Mouse (Mus musculus): ENCODE data around the gene Cacng4.

Cacng4 gene

GRCm38 (mm10) chr11:107720264-107721021 lies 73.9 kb downstream of the Cacng4 start:
- DNase-seq (ENCODE audit: low spot score in 2 of 2), result no peak

GRCm38 (mm10) chr11:107716332-107716938 lies 77.9 kb downstream of the Cacng4 start, which contains the start of gene Cacng1:
Gene Cacng1, minus strand, starts transcription at chr11:107716522.
- no peak for DNase-seq (ENCODE audit: low spot score in 2 of 2)

- no peak for DNase-seq (ENCODE audit: low spot score in 2 of 2)
Observed at GRCm38 (mm10) chr11:107714368-107714767, 80.0 kb downstream of the Cacng4 start.

- DNase-seq (ENCODE audit: low spot score in 2 of 2), result no peak
Observed at GRCm38 (mm10) chr11:107710379-107710778, 84.0 kb downstream of the Cacng4 start.

GRCm38 (mm10) chr11:107707897-107708610 lies 86.3 kb downstream of the Cacng4 start:
- DNase-seq (ENCODE audit: low spot score in 2 of 2), result no peak

DNA sequence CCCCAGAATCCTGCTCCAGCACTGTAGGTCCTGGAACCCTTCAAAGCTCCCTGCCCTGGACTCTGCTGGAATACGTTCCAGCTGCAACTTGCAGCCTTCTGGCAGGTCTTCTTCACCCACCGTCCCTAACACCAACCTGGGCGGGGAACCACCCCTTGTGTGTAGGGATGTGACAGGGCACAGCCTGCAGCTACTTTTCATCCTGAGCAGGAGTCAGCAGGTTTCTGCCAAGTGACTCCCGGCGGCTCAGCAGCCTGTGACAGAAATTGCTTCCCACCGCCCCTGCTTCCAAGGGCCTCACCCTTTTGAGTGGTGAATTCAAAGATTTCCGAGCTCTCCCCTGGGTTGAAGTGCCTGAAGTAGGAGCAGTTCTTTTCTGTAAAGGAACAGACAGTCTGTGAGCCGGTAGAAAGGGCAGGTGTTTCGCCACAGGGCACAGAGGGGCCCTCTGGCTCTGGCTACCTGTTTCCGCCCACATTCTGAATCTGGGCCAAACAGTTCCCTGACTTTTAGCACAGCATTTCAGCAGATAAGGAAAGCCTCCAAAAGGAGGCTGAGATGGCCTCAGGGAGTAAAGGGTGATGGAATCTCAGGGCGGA lies 88.8 kb downstream of the Cacng4 start:
- no peak for DNase-seq (ENCODE audit: low spot score in 2 of 2)

DNA sequence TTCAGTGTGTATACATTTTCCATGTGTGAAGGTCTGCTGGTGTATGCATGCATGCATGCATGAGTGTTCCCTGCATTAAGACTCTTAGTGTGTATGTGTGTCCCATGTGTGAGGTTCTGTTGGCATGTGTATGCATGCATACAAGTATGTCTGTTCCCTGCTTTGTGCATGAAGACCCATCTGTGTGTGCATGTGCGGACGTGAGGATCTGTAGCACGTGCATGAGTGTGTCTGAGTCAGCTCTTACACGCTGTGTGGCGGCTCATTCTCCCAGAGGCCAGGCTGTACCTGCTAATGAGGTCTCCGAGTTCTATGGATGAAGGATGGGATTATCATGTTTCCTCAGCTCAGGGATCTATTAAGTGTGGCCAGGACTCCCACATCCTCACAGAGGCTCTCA lies 89.3 kb downstream of the Cacng4 start:
- DNase-seq (ENCODE audit: low spot score in 2 of 2), result no peak

- peak in 1 of 2 experiments; percentile 28 for DNase-seq (ENCODE audit: low spot score in 2 of 2)
Observed at GRCm38 (mm10) chr11:107703272-107704134, 90.9 kb downstream of the Cacng4 start.

- no peak for DNase-seq (ENCODE audit: low spot score in 2 of 2)
Observed at GRCm38 (mm10) chr11:107699967-107700366, 94.4 kb downstream of the Cacng4 start.

DNA sequence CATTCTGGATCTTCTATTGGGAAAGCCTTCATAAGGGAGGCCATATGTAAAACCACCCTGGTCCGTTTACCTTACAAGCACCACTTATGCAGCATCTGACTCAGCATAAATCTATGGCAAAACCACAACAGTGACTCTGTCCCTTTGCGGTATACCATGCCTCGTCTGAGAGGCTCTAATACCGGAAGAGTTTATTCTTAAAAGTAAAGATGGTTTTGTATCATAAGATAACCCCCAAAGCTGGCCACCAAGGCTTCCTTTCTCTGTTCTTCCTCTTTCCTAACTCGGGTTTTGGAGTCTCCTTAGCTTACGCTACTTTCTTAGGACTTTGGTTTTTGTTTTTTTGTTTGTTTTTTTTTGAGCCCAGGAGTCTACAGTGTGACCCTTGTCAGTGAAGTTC lies 101.0 kb downstream of the Cacng4 start:
- no peak for DNase-seq (ENCODE audit: low spot score in 2 of 2)

DNA sequence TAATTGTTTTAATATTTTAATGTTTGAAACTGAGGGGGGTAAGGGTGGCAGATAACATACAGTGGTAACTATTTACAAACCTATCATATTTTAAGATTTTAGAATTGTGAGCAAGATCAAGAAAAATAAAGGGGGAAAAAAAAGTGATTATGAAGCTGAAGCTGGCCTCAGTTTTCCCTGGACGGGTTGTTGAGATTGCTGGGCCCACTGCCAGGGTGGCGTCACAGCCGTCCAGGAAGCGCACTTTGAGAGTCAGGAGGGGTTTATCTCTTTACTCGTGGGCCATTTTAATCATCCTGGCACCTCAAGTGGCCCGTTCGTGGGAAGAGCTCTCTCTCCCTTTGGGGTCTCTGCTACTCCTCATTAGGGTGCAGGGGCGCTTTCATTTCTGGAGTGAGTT lies 102.8 kb downstream of the Cacng4 start:
- no peak for DNase-seq (ENCODE audit: low spot score in 2 of 2)

DNA sequence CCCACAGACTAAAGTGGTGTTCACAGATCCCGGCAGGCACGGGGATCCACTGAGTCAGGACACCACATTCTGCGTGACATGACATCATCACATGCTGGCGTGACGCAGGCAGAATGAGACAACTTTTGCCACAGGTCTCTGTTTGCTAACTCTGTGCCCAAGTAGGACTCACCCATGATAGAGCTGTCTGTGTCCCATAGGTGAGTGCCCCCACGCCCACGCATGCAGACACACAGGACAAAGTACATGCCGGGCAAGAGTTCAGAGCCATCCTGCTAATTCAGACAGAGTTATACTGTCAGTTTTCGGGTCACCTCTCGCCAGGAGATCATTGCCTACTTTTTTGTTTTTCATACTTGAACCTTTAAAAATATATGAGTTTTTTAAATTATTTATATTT lies 105.9 kb downstream of the Cacng4 start:
- DNase-seq (ENCODE audit: low spot score in 2 of 2), result no peak

- no peak for DNase-seq (ENCODE audit: low spot score in 2 of 2)
Observed at GRCm38 (mm10) chr11:107686290-107686689, 108.1 kb downstream of the Cacng4 start.

GRCm38 (mm10) chr11:107683544-107684465 lies 110.6 kb downstream of the Cacng4 start:
- DNase-seq (ENCODE audit: low spot score in 2 of 2), result no peak

DNA sequence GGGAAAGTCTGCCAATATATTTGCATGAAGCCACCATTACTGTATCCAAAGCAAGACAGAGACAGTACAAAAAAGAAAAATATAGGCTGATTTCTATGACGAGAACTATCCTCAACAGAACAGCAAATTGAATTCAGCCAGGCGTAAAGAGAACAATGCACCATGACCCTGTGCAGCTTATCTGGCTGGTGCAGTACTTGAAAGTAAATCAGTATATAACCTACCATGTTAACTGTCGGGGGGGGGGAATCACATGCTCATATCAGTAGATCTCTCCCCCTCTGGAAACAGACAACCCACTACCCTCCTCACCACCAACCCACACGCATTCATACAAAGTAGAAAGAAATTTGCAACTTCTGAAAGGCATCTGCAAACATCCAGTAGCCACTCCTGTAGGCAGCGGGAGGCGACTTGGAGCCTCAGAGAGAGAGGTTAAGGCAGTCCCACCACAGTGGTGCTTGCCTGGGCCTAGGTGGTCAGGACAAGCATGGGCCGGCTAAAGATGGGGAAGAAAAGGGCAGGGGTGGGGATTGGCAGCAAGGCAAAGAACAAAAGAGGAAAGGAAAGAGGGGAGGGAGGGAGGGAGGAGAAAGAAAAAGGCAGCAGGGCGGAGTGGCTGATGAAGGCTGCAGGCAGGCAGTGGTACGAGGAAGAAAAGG lies 111.5 kb downstream of the Cacng4 start:
- DNase-seq (ENCODE audit: low spot score in 2 of 2), result no peak

Data from urinary bladder, postnatal 4 days (tissue).